Mouse (Mus musculus): ENCODE results near the gene Ddx51.

Ddx51 gene

GRCm38 (mm10) chr5:110652719-110653648, at the start of gene Ddx51, which contains the start of gene Noc4l:
TSS of gene Ddx51 (plus strand) at chr5:110653451.
TSS of gene Noc4l (minus strand) at chr5:110653417.
- peak; percentile 98 for DNase-seq (ENCODE audit: low read depth, low spot score)

- no peak for DNase-seq (ENCODE audit: low read depth, low spot score)
Measured at GRCm38 (mm10) chr5:110604311-110604710, 48.9 kb upstream of the Ddx51 start.

DNA sequence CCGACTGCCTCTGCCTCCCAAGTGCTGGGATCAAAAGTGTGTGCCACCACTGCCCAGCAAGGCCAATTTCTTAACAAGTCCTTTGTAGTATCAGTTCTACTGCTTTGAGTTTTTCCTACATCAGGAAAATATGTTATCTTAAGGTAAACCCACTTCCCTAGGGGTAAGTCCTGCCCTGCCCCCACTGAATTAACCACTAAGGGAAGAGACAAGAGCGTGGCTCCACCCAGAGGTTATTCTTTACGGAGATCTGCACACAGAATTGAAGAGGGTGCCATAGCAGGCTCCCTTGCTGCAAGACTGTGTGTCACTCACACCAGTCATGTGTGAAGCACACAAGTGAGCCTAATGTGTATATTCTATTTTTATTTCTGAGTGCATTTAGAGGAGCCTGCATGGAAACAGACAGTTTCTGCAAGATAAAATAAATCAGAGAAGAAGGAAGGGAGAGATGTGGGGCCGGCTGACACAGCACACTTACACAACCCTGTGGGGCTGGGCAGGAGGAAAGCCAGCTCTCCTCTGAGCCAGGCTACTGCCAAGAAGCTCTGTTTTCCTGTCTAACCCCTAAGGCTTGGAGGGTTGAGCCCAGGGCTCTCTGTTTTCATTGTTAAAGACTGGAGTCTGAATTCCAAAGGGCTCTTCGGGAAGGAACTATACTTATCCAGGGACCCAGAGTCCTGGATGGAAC, 47.6 kb upstream of the Ddx51 start:
- no peak for DNase-seq (ENCODE audit: low read depth, low spot score)

DNA sequence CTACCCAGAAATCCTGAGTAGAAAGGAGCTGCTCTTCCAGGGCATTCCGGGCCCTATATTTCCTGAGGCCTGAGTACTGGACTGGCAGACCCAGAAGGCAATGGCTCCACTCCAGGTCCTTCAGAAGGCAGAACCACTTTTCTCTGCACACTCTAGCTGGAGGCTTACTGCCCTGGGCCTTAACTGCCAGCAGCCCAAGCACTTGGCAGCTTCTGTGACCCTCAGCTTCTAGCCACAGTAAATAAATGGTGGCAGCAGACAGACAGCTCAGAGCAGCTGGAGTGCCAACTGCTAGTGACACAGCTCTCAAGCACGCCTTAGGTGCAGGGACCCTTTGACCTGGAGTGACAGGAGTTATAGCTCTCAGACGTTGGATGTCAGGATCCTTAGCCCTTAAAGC, 45.5 kb upstream of the Ddx51 start:
- DNase-seq (ENCODE audit: low read depth, low spot score) = no peak

GRCm38 (mm10) chr5:110608336-110608735, 44.9 kb upstream of the Ddx51 start:
- DNase-seq (ENCODE audit: low read depth, low spot score) = no peak

DNA sequence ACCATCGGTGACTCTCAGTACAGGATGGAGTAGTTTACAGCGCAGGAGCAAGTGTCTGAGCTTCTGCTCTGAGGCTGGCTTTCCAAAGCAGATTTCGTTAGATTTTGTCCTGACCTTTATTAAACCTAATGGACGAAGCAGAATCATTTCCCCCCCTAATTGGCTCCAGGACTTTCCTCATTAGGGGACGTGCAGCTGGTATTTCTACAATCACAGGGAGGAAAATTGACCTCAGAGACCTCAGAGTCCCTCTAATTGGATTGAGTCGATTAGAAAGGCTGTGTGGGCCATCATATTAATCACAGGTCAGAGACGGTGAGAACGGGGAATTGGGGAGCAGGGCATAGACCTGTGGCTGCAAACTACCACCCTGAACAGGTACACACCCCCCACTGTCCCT, 44.3 kb upstream of the Ddx51 start:
- DNase-seq (ENCODE audit: low read depth, low spot score) = no peak

- no peak for DNase-seq (ENCODE audit: low read depth, low spot score)
Measured at GRCm38 (mm10) chr5:110609425-110609824, 43.8 kb upstream of the Ddx51 start.

- DNase-seq (ENCODE audit: low read depth, low spot score) = no peak
Measured at GRCm38 (mm10) chr5:110609868-110610267, 43.4 kb upstream of the Ddx51 start.

DNA sequence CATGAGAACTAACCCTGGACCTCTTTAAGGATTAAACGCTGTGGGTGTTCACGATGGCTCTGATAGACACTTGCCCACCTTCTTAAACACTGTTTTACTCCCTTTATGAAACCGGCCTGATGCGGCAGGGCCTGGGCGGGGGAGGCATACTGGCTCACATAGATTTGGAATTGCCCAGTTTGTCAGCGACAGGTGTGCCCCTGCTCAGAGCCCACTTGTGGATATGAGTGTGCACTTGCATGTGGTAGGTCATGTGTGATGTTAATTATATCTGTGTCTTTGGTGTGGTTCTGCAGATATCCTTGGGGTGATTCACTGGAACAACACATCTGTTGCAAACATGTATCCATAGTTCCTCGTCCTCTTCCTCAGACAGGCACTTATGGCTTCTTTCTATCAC, 42.8 kb upstream of the Ddx51 start:
- DNase-seq (ENCODE audit: low read depth, low spot score) = no peak

DNA sequence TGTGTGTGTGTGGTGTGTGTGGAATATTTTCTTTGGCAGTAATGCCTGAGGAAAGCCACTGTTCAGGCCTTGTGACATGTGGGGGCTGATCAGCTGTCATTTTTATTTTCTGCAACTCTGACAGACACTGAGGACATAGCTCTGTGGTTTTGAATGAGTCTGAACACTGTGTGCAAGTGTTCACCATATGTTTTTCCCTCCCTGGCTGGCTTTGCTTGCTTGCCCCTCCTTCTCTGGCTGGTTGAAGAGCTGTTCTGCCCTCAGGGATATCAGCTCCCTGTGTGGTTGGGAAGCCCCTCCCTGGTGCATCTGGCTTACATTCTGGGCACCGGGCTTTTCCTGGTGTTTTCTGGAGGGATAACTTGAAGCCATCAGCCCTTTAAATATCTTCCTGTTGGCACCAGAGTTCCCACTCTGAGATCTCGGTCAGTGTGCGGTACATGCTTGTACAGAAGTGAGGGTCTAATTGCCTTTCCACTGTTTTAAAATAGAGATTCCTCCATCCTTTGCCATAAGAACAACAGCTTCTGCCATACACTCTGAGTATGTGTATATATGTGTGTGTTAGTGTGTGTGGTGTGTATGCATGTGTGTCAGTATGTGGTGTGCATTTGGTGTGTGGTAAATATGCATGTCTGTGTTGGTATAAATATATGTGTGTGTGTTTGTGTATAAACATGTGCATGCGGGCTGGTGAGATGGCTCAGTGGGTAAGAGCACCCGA, 41.7 kb upstream of the Ddx51 start:
- DNase-seq (ENCODE audit: low read depth, low spot score) = no peak

- DNase-seq (ENCODE audit: low read depth, low spot score) = no peak
Measured at GRCm38 (mm10) chr5:110619226-110619625, 34.0 kb upstream of the Ddx51 start.

DNA sequence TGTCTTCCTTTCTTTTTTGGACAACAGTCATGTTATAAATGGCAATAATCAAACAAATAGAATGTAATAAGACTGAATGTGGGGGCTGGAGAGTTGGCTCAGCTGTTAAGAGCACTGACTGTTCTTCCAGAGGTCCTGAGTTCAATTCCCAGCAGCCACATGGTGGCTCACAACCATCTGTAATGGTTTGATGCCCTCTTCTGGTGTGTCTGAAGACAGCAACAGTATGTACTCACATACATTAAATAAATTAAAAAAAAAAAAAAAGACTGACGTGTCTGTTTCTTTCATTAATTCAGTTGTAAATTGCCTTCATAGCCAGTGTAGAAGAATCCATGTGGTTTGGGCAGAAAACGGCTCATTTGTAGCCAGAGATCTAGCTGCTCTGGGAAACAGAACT, 28.9 kb upstream of the Ddx51 start:
- DNase-seq (ENCODE audit: low read depth, low spot score) = no peak

- DNase-seq (ENCODE audit: low read depth, low spot score) = no peak
Measured at GRCm38 (mm10) chr5:110627351-110627750, 25.9 kb upstream of the Ddx51 start.

DNA sequence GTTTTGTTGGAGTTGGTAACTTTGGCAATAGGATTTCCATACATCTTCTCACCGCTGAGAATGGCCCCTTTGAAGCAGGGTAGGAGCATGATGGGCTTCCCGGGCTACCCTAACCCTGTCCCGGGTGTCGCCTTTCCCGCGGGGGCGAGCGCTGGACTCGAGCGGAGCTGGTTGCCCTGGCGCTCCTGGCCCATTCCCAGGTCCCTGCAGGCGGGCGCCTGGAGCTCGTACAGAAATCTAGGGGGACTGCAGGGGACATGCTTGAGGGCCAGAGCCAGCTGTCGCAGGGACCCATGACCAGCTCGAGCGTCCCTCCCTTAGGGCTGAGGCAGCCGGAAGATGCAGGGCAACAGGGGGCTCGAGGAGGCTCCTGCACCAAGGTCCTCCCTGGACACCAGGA, 25.1 kb upstream of the Ddx51 start:
- no peak for DNase-seq (ENCODE audit: low read depth, low spot score)

DNA sequence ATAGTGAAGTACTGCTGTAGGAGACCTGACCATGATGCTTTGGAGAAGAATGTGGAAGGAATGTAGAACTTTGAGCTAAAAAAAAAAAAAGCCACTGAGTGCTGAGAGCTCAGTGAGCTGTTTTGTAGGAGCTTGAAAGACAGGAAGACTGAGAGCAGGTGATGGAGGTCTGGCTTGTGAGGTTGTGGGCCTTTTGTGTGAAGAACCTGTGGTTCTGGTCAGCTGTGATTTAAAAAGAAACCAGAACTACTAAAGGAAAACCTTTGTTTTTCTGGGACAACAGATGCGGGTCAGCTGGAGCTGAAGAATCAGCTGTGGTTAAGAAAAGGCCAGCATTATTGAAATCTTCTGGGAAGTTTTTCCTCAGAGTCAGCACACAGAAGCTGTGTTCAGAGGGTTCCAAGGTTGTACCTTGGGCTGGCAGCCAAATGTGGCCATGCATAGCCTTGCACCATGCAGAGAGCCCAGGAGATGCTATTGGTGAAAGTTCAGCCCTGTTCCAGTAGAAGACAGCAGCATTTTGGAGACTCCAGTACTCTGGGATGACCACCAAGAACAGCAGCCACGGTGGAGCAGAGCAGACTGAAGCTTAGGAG, 23.6 kb upstream of the Ddx51 start:
- no peak for DNase-seq (ENCODE audit: low read depth, low spot score)

DNA sequence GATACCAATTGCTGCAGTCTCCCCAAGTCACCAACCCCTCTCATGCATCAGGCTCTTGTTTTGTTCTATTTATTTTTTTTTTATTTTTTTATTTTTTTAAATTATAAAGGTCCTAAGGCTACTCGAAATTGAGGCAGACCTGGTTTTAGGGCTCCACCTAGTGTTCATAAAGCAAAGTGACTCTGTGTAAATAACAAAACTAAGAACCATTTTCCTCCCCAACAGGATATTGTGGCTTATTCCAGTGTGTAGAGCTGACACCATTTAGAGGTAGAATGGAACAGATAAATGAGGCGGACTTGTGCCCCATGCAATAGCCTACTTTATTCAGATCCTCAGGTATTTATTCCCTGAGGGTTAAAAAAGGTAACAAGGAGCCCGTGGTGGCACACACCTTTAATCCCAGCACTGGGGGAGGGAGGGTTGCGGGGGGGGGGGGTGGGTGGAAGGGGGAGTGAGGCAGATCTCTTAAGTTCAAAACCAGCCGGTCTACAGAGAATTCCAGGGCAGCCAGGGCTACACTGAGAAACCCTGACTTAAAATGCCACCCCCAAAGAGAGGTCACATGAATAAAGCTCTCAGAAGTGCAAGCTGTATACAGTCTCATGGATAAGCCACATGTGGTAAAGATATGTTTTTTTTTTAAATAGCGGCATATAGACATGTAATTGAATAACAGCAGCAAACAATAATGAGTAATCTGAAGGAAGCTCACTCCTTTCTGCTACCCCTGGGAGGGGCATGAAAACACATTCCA, 17.1 kb upstream of the Ddx51 start:
- DNase-seq (ENCODE audit: low read depth, low spot score) = peak; percentile 58

- DNase-seq (ENCODE audit: low read depth, low spot score) = no peak
Measured at GRCm38 (mm10) chr5:110638306-110639074, 14.8 kb upstream of the Ddx51 start.

DNA sequence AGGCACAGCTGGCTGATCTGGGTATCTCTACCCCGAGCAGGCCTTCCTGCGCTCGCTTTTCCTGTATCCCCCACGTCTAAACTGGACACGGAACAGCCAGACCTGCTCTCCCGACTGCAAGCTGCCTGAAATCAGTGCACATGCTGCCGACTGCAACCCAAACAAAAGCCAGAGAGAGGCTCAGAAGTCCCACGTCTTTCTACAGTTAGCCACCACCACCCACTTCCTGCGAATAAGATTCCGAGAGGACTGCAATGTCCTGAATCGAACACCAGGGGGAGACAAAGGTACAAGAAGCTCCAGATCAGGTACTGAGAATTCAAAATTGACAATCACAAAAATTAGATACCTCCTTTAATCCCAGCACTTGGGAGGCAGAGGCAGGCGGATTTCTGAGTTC, 13.8 kb upstream of the Ddx51 start:
- peak; percentile 88 for DNase-seq (ENCODE audit: low read depth, low spot score)

- no peak for DNase-seq (ENCODE audit: low read depth, low spot score)
Measured at GRCm38 (mm10) chr5:110646377-110646776, 6.9 kb upstream of the Ddx51 start.

GRCm38 (mm10) chr5:110653686-110654085, 435 bp downstream of the Ddx51 start:
- no peak for DNase-seq (ENCODE audit: low read depth, low spot score)

All from ZHBTc4 (cell line).